Mouse (Mus musculus): Measurements from ENCODE around the gene Zfyve21. TPM values are rescaled to one million over a fixed set of nuclear protein-coding genes. Genes with fewer than 3 reads are reported as not detected.

The Zfyve21 gene
- polyA plus RNA-seq, 1 experiment from 2014 or later: 70.7 TPM

DNA sequence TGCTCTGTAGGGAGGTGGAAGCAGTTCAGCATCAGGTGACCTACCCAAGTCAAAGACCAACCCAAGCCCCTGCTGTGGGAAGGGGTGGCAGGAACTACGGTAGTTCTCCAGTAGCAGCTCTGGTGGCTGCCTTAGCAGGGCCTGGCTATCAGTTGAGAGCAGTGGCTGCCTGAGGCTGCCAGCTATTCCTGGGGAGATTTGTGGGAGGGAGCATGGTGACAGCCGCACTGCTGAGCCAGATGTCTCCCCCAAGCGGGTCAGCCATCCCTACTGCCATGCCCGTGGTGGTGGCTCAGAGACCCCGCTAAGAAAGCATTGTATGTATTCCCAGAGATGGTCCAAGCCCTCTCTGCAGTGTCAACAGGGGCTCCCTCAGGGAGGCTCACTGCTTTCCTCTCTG lies 18.7 kb downstream of the Zfyve21 start:
- DNase-seq (ENCODE audit: low spot score): no peak
- peaks cover 3% of the 10 kb centered on the region for H3K36me3 ChIP-seq (replicated peaks; ENCODE audit: control insufficient read depth, insufficient read depth, low read depth, low read length)
- 74% methylated on average over 5 of the region's 5 CpGs for WGBS
- no peaks in the 10 kb centered on the region for H3K9me3 ChIP-seq (replicated peaks; ENCODE audit: control insufficient read depth, low read length)
- H3K4me1 ChIP-seq (ENCODE audit: control insufficient read depth, insufficient read depth, low read length): no peaks in the 10 kb centered on the region
- ATAC-seq (replicated peaks; ENCODE audit: insufficient number of reproducible peaks, low FRiP score, low TSS enrichment, low read depth): no peak
- H3K27me3 ChIP-seq (ENCODE audit: control insufficient read depth, insufficient read depth, low read length): no peaks in the 10 kb centered on the region
- H3K4me3 ChIP-seq (ENCODE audit: low read depth, low read length): no peak overlapping the region
- H3K4me2 ChIP-seq (ENCODE audit: low read depth, low read length): no peak overlapping the region
- H3K27ac ChIP-seq (replicated peaks; ENCODE audit: low read depth, low read length): no peak overlapping the region
- H3K9ac ChIP-seq (replicated peaks; ENCODE audit: low read length): no peak overlapping the region

DNA sequence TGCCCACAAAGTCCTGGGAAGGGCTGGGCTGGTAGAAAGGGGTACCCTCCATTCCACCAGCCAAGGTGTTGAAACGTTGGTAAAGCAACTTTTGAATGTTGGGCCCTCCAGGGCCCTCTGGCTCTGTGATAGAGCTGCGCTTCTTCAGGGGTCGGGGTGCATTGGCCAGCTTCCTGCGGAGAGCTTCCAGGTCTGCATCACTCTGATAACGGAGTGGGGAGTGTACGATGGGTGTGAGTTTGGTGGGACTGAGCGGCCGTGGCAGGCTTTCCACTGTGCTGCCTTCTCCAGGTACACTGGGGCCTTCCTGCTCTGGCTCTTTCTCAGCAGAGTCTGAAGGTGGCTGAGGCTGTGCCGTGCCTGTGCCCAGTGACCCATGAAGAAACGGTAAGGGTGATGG lies 19.5 kb downstream of the Zfyve21 start:
- Histone ChIP-seq H3K27ac (replicated peaks; ENCODE audit: low read depth, low read length) (no peak overlapping the region), H3K9ac (replicated peaks; ENCODE audit: low read length) (no peak overlapping the region), H3K4me1 (ENCODE audit: control insufficient read depth, insufficient read depth, low read length) (no peaks in the 10 kb centered on the region), H3K36me3 (replicated peaks; ENCODE audit: control insufficient read depth, insufficient read depth, low read depth, low read length) (peaks cover under 1% of the 10 kb centered on the region), H3K27me3 (ENCODE audit: control insufficient read depth, insufficient read depth, low read length) (no peaks in the 10 kb centered on the region), H3K9me3 (replicated peaks; ENCODE audit: control insufficient read depth, low read length) (no peaks in the 10 kb centered on the region), H3K4me2 (ENCODE audit: low read depth, low read length) (no peak overlapping the region), H3K4me3 (ENCODE audit: low read depth, low read length) (no peak overlapping the region)
- ATAC-seq (replicated peaks; ENCODE audit: insufficient number of reproducible peaks, low FRiP score, low TSS enrichment, low read depth) (no peak), DNase-seq (ENCODE audit: low spot score) (no peak)
- WGBS: 86% methylated on average over 10 of the region's 10 CpGs

DNA sequence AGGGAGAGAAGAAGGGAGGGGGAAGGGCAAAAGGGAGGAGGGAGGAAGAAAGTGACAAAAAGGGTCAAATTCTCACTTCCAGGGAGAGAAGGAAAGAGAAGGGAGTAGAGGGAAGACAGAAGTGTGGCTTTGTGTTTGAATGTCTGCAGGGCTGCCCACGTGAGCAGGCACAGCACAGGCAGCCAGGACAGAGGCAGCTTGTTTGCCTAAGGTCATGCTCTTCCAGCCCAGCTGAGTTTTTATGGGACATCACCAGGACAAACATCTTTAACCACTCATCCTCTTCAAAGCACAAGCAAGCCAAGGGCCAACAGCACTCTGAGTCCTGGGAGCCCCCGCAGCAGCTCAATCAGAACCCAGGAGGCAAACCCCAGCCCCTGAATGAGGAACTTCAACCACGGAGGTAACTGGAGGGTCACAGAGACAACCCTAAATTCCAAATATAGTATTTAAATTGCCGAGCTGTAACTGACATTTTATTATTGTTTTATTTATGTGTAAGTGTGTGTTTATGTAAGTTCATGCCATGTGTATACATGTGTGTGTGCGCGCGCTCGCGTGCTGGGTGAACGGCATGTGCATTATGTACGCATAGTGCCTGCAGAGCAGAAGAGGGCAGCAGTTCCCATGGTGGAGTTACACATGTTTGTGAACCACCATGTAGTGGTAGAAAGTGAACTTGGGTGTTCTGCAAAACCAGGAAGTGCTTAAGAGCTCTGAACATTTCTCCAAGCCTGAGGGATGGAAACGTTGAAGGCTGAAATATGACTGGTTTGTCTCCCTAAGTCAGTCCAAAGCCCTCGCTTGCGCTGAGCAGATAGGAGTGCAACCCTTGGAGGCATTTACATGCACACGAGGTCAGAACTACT lies 28.8 kb downstream of the Zfyve21 start:
- Histone ChIP-seq H3K36me3 (replicated peaks; ENCODE audit: control insufficient read depth, insufficient read depth, low read depth, low read length) (no peaks in the 10 kb centered on the region), H3K4me2 (ENCODE audit: low read depth, low read length) (no peak overlapping the region), H3K4me3 (ENCODE audit: low read depth, low read length) (no peak overlapping the region), H3K4me1 (ENCODE audit: control insufficient read depth, insufficient read depth, low read length) (no peaks in the 10 kb centered on the region), H3K27ac (replicated peaks; ENCODE audit: low read depth, low read length) (no peak overlapping the region), H3K9me3 (replicated peaks; ENCODE audit: control insufficient read depth, low read length) (no peaks in the 10 kb centered on the region), H3K9ac (replicated peaks; ENCODE audit: low read length) (no peak overlapping the region), H3K27me3 (ENCODE audit: control insufficient read depth, insufficient read depth, low read length) (no peaks in the 10 kb centered on the region)
- DNase-seq (ENCODE audit: low spot score) (no peak), ATAC-seq (replicated peaks; ENCODE audit: insufficient number of reproducible peaks, low FRiP score, low TSS enrichment, low read depth) (no peak)
- 78% methylated on average over 15 of the region's 15 CpGs for WGBS

DNA sequence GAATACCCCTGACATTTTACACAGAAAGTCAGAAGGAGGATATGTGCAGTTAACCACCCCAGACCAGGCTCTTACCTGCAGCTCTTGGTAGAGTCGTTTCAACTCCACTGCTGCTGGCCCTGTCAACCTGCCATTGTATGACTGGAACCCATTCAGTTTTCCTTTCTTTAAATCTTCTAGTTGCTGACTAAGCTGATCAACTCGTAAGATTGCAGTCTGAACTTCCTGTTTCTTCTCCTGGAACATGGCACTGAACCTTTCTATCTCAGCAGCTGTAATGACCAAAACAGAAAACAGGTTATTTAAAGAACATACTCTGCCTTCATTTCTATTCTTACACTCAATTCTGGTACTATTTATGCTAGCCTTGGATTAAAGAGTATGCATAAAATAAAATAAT lies 29.5 kb downstream of the Zfyve21 start:
- H3K27ac ChIP-seq (replicated peaks; ENCODE audit: low read depth, low read length): no peak overlapping the region
- no peaks in the 10 kb centered on the region for H3K27me3 ChIP-seq (ENCODE audit: control insufficient read depth, insufficient read depth, low read length)
- H3K36me3 ChIP-seq (replicated peaks; ENCODE audit: control insufficient read depth, insufficient read depth, low read depth, low read length): no peaks in the 10 kb centered on the region
- DNase-seq (ENCODE audit: low spot score) (no peak), ATAC-seq (replicated peaks; ENCODE audit: insufficient number of reproducible peaks, low FRiP score, low TSS enrichment, low read depth) (no peak)
- H3K4me2 ChIP-seq (ENCODE audit: low read depth, low read length): no peak overlapping the region
- H3K9me3 ChIP-seq (replicated peaks; ENCODE audit: control insufficient read depth, low read length): no peaks in the 10 kb centered on the region
- no peak overlapping the region for H3K9ac ChIP-seq (replicated peaks; ENCODE audit: low read length)
- WGBS: 54% methylated on average over 2 of the region's 2 CpGs
- no peak overlapping the region for H3K4me3 ChIP-seq (ENCODE audit: low read depth, low read length)
- H3K4me1 ChIP-seq (ENCODE audit: control insufficient read depth, insufficient read depth, low read length): no peaks in the 10 kb centered on the region

DNA sequence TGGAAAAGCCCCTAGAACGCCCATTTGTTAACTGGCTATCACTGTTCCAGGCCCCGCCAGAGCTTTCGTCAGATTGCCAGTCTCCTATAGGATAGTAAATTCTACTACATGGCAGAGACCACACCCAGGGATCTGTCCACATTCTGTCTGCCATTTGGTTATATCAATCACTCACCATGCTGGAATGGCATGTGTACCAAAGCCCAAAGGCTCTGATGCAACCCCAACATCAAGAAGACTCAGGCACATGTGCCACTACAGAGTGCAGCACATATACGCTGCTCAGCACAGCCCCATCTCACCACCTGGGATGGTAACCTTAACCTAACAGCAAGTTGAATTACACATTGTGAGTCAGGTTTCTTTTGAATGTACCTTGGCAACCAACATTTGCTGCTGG lies 32.0 kb downstream of the Zfyve21 start:
- WGBS: 88% methylated on average over 4 of the region's 4 CpGs
- Histone ChIP-seq H3K27me3 (ENCODE audit: control insufficient read depth, insufficient read depth, low read length) (no peaks in the 10 kb centered on the region), H3K4me3 (ENCODE audit: low read depth, low read length) (no peak overlapping the region), H3K9me3 (replicated peaks; ENCODE audit: control insufficient read depth, low read length) (no peaks in the 10 kb centered on the region), H3K27ac (replicated peaks; ENCODE audit: low read depth, low read length) (no peak overlapping the region), H3K9ac (replicated peaks; ENCODE audit: low read length) (no peak overlapping the region), H3K4me2 (ENCODE audit: low read depth, low read length) (no peak overlapping the region), H3K4me1 (ENCODE audit: control insufficient read depth, insufficient read depth, low read length) (no peaks in the 10 kb centered on the region), H3K36me3 (replicated peaks; ENCODE audit: control insufficient read depth, insufficient read depth, low read depth, low read length) (no peaks in the 10 kb centered on the region)
- DNase-seq (ENCODE audit: low spot score) (no peak), ATAC-seq (replicated peaks; ENCODE audit: insufficient number of reproducible peaks, low FRiP score, low TSS enrichment, low read depth) (no peak)

DNA sequence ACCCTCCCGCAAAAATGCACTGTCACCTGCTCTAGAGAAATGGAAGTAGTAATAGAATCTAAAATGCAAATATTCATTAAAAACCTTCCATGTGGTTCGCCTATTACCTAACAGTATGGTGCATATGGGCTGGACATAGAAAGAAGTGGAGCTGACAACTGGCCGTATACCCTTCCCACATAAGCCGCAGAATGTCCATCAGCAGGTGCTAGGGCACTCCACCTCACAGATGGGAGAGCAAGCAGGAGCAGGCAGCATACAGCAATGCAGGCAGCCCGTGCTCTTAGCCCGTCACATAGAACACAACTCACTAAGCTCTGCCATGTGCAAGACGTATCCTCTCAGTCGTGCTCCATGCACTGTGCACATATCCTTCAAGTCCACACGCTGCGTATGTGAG lies 32.8 kb downstream of the Zfyve21 start:
- H3K4me2 ChIP-seq (ENCODE audit: low read depth, low read length): no peak overlapping the region
- 83% methylated on average over 10 of the region's 10 CpGs for WGBS
- no peaks in the 10 kb centered on the region for H3K9me3 ChIP-seq (replicated peaks; ENCODE audit: control insufficient read depth, low read length)
- H3K36me3 ChIP-seq (replicated peaks; ENCODE audit: control insufficient read depth, insufficient read depth, low read depth, low read length): no peaks in the 10 kb centered on the region
- DNase-seq (ENCODE audit: low spot score) (no peak), ATAC-seq (replicated peaks; ENCODE audit: insufficient number of reproducible peaks, low FRiP score, low TSS enrichment, low read depth) (no peak)
- no peaks in the 10 kb centered on the region for H3K27me3 ChIP-seq (ENCODE audit: control insufficient read depth, insufficient read depth, low read length)
- no peak overlapping the region for H3K4me3 ChIP-seq (ENCODE audit: low read depth, low read length)
- no peak overlapping the region for H3K9ac ChIP-seq (replicated peaks; ENCODE audit: low read length)
- no peaks in the 10 kb centered on the region for H3K4me1 ChIP-seq (ENCODE audit: control insufficient read depth, insufficient read depth, low read length)
- H3K27ac ChIP-seq (replicated peaks; ENCODE audit: low read depth, low read length): no peak overlapping the region

DNA sequence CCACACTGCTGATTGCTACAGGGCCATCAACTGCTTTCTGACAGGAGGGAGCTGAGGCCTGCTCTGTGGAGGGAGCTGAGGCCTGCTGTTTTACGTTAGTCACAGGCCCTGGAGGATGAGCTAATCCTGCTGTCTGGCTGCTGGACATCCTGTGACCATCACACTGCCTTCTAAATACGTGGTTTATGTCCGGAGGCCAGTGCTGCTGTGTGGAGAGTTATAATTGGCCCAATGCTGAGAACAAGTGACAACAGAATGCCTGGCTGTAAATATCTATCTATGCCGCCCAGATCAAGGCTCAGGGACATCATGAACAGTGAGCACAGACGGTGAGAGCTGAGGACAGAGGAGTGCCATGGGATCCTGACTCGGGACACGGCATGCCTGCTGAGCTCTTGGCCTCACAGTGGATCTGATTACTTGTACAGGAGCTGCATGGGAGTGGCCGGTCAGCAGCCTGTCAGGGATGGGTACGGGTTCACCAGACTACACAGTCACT lies 34.4 kb downstream of the Zfyve21 start:
- DNase-seq (ENCODE audit: low spot score) (peak; percentile 12), ATAC-seq (replicated peaks; ENCODE audit: insufficient number of reproducible peaks, low FRiP score, low TSS enrichment, low read depth) (no peak)
- no peak overlapping the region for H3K4me2 ChIP-seq (ENCODE audit: low read depth, low read length)
- no peaks in the 10 kb centered on the region for H3K27me3 ChIP-seq (ENCODE audit: control insufficient read depth, insufficient read depth, low read length)
- WGBS: 51% methylated on average over 9 of the region's 9 CpGs
- H3K9me3 ChIP-seq (replicated peaks; ENCODE audit: control insufficient read depth, low read length): no peaks in the 10 kb centered on the region
- H3K9ac ChIP-seq (replicated peaks; ENCODE audit: low read length): no peak overlapping the region
- H3K27ac ChIP-seq (replicated peaks; ENCODE audit: low read depth, low read length): no peak overlapping the region
- no peaks in the 10 kb centered on the region for H3K36me3 ChIP-seq (replicated peaks; ENCODE audit: control insufficient read depth, insufficient read depth, low read depth, low read length)
- H3K4me1 ChIP-seq (ENCODE audit: control insufficient read depth, insufficient read depth, low read length): no peaks in the 10 kb centered on the region
- no peak overlapping the region for H3K4me3 ChIP-seq (ENCODE audit: low read depth, low read length)

DNA sequence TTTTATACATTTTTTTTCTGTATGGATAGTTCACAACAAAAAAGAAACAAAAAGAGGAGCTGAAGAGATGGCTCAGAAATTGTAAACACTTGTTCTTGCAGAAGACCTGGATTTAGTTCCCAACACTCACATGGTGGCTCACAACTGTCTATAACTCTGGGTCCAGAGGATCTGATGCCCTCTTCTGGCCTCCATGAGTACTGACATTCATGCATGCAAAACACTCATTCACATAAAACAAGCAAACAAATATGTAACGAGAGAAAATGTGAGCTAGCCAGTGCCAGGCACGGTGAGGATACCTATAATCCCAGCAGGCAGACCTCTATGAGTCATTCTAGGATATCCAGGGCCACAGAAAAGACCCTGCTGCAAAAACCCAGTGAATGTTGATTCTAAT lies 37.3 kb downstream of the Zfyve21 start:
- Histone ChIP-seq H3K27me3 (ENCODE audit: control insufficient read depth, insufficient read depth, low read length) (no peaks in the 10 kb centered on the region), H3K9me3 (replicated peaks; ENCODE audit: control insufficient read depth, low read length) (no peaks in the 10 kb centered on the region), H3K27ac (replicated peaks; ENCODE audit: low read depth, low read length) (no peak overlapping the region), H3K4me2 (ENCODE audit: low read depth, low read length) (no peak overlapping the region), H3K4me3 (ENCODE audit: low read depth, low read length) (no peak overlapping the region), H3K36me3 (replicated peaks; ENCODE audit: control insufficient read depth, insufficient read depth, low read depth, low read length) (no peaks in the 10 kb centered on the region), H3K4me1 (ENCODE audit: control insufficient read depth, insufficient read depth, low read length) (no peaks in the 10 kb centered on the region), H3K9ac (replicated peaks; ENCODE audit: low read length) (no peak overlapping the region)
- no peak for ATAC-seq (replicated peaks; ENCODE audit: insufficient number of reproducible peaks, low FRiP score, low TSS enrichment, low read depth)
- 62% methylated on average over 2 of the region's 2 CpGs for WGBS
- DNase-seq (ENCODE audit: low spot score): peak; percentile 25
